8 mouse cellular contexts compared by ENCODE assay signal in the genomic region with DNA sequence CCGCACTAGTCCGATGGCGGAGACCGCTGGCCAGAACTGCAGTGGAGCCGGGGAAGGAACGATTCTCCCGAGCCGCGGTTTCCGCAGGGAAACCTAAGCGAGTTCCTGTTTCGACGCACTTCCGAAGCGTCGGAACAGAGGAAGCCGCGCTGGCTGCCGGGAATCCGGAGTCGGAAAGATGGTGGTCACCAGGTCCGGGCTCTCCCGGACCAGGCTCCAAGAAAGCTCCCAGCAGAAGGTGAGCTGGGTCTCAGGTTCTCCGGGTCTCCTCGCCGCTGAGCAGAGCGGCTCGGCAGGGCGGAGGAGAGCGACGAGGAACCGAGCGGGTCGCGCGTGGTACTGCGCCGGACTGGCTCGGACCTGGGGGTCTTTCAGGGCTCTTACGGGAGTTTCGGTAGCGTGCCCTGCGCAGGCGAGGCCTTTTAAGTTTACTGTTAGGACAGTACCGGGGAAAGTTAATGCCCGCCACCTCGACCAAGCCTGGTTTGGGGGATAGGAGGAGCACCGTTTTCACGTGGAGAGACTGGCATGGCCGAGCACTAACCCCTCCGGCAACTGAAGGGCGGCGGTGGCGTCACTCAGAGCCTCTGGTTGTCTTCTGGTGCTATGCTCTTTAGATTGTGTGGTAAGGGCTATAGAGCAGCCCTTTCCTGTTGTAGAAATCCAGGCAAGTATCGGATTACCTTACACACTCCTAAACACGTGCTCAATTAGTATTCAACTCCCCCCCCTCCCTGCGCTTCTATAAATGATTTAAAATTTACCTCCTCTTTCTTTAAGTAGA. TPM values are rescaled to one million over a fixed set of nuclear protein-coding genes. Genes with fewer than 3 reads are reported as not detected.
DNase-seq lines count a peak whose midpoint lies in the region; ATAC-seq and TF ChIP-seq lines count a peak whose summit lies in the region.

Gene Dnttip2 (plus strand): TSS at position 148 of the 784 bp plus-strand sequence.

- H3K4me1 ChIP-seq in heart, embryonic 11.5 days (ENCODE audit: control insufficient read depth, insufficient read depth, low read length) = peaks cover 27% of the 10 kb centered on the region
- H3K4me1 ChIP-seq in kidney, embryonic 16.5 days (ENCODE audit: insufficient read depth, low read length) = peaks cover 29% of the 10 kb centered on the region
- peaks cover 62% of the 10 kb centered on the region for H3K4me1 ChIP-seq in liver, embryonic 13.5 days (replicated peaks)
- H3K4me1 ChIP-seq in stomach, embryonic 16.5 days (ENCODE audit: control insufficient read depth, insufficient read depth, low read length) = peaks cover 28% of the 10 kb centered on the region

- peaks cover 38% of the 10 kb centered on the region for H3K79me3 ChIP-seq in C2C12 (ENCODE audit: low read depth)

- peak within 1 kb of the TSS; percentile 68 for H3K27ac ChIP-seq in heart, embryonic 11.5 days (ENCODE audit: low read depth, low read length)
- peak within 1 kb of the TSS; percentile 63 for H3K27ac ChIP-seq in kidney, embryonic 16.5 days (ENCODE audit: low read length)
- H3K27ac ChIP-seq in liver, embryonic 13.5 days = peak within 1 kb of the TSS; percentile 70
- peak within 1 kb of the TSS; percentile 34 for H3K27ac ChIP-seq in stomach, embryonic 16.5 days (ENCODE audit: low read length)

- WGBS in heart, embryonic 11.5 days (ENCODE audit: insufficient replicate concordance) = under 1% methylated on average over 57 of the region's 57 CpGs
- WGBS in kidney, embryonic 16.5 days = under 1% methylated on average over 56 of the region's 57 CpGs
- WGBS in liver, embryonic 13.5 days (ENCODE audit: insufficient replicate concordance) = under 1% methylated on average over 57 of the region's 57 CpGs
- WGBS in stomach, embryonic 16.5 days = under 1% methylated on average over 57 of the region's 57 CpGs

- ATAC-seq in erythroblast, adult 5-6 weeks (replicated peaks; ENCODE audit: low FRiP score, poor library complexity, severe bottlenecking) = peak; percentile 89
- peak; percentile 92 for ATAC-seq in heart, embryonic 11.5 days (replicated peaks; ENCODE audit: insufficient number of reproducible peaks, low FRiP score, low TSS enrichment)
- peak; percentile 98 for ATAC-seq in kidney, embryonic 16.5 days (ENCODE audit: low FRiP score, low TSS enrichment)
- ATAC-seq in liver, embryonic 13.5 days (ENCODE audit: low read depth) = peak; percentile 88
- ATAC-seq in stomach, embryonic 16.5 days (ENCODE audit: insufficient read depth, low FRiP score) = peak; percentile 96

- H3ac ChIP-seq in C2C12 (ENCODE audit: control insufficient read depth, insufficient read length, low read depth) = peak within 1 kb of the TSS; percentile 95

- peak within 1 kb of the TSS; percentile 100 for H3K4me3 ChIP-seq in C2C12 (ENCODE audit: insufficient read depth, poor library complexity, severe bottlenecking)
- peak within 1 kb of the TSS; percentile 96 for H3K4me3 ChIP-seq in heart, embryonic 11.5 days (ENCODE audit: low read depth, low read length)
- peak within 1 kb of the TSS; percentile 94 for H3K4me3 ChIP-seq in kidney, embryonic 16.5 days (ENCODE audit: low read length)
- peak within 1 kb of the TSS; percentile 85 for H3K4me3 ChIP-seq in liver, embryonic 13.5 days (replicated peaks)
- peak within 1 kb of the TSS; percentile 87 for H3K4me3 ChIP-seq in stomach, embryonic 16.5 days (replicated peaks; ENCODE audit: low read length)

- H3K36me3 ChIP-seq in C2C12 (ENCODE audit: control insufficient read depth, insufficient read depth) = peaks cover 47% of the 10 kb centered on the region
- peaks cover 19% of the 10 kb centered on the region for H3K36me3 ChIP-seq in heart, embryonic 11.5 days (ENCODE audit: control insufficient read depth, insufficient read depth, low read length)
- peaks cover 37% of the 10 kb centered on the region for H3K36me3 ChIP-seq in kidney, embryonic 16.5 days (ENCODE audit: insufficient read depth, low read length)
- H3K36me3 ChIP-seq in liver, embryonic 13.5 days = peaks cover 54% of the 10 kb centered on the region
- H3K36me3 ChIP-seq in stomach, embryonic 16.5 days (ENCODE audit: control insufficient read depth, insufficient read depth, low read length) = 0 out of 2 replicates have a peak, but pooled peaks cover 5% of the 10 kb centered on the region

- peak within 1 kb of the TSS; percentile 79 for H3K4me2 ChIP-seq in heart, embryonic 11.5 days
- peak within 1 kb of the TSS; percentile 71 for H3K4me2 ChIP-seq in kidney, embryonic 16.5 days (replicated peaks; ENCODE audit: low read depth, low read length)
- H3K4me2 ChIP-seq in liver, embryonic 13.5 days = peak within 1 kb of the TSS; percentile 79
- H3K4me2 ChIP-seq in stomach, embryonic 16.5 days (ENCODE audit: low read depth, low read length) = peak within 1 kb of the TSS; percentile 59

- peaks cover 47% of the 10 kb centered on the region for H3K79me2 ChIP-seq in C2C12 (ENCODE audit: control insufficient read depth, insufficient read depth)

- peak within 1 kb of the TSS; percentile 93 for H3K9ac ChIP-seq in heart, embryonic 11.5 days (ENCODE audit: low read depth, low read length)
- peak within 1 kb of the TSS; percentile 93 for H3K9ac ChIP-seq in kidney, embryonic 16.5 days (replicated peaks; ENCODE audit: low read length)
- H3K9ac ChIP-seq in liver, embryonic 13.5 days = peak within 1 kb of the TSS; percentile 93
- peak within 1 kb of the TSS; percentile 87 for H3K9ac ChIP-seq in stomach, embryonic 16.5 days (ENCODE audit: low read length)

- no peaks in the 10 kb centered on the region for H3K27me3 ChIP-seq in C2C12 (ENCODE audit: control insufficient read depth, insufficient read depth, insufficient read length)
- no peaks in the 10 kb centered on the region for H3K27me3 ChIP-seq in heart, embryonic 11.5 days (ENCODE audit: control insufficient read depth, insufficient read depth, low read length)
- no peaks in the 10 kb centered on the region for H3K27me3 ChIP-seq in kidney, embryonic 16.5 days (ENCODE audit: insufficient read depth, low read length)
- H3K27me3 ChIP-seq in liver, embryonic 13.5 days = no peaks in the 10 kb centered on the region
- H3K27me3 ChIP-seq in stomach, embryonic 16.5 days (ENCODE audit: control insufficient read depth, insufficient read depth, low read length) = no peaks in the 10 kb centered on the region

- no peaks in the 10 kb centered on the region for H3K9me3 ChIP-seq in heart, embryonic 11.5 days (replicated peaks; ENCODE audit: control insufficient read depth, low read length)
- H3K9me3 ChIP-seq in kidney, embryonic 16.5 days (ENCODE audit: low read length) = no peaks in the 10 kb centered on the region
- no peaks in the 10 kb centered on the region for H3K9me3 ChIP-seq in liver, embryonic 13.5 days (replicated peaks)
- H3K9me3 ChIP-seq in stomach, embryonic 16.5 days (replicated peaks; ENCODE audit: control insufficient read depth, low read length) = no peaks in the 10 kb centered on the region

- TF ChIP-seq CTCF in C2C12 (IDR thresholded peaks at IDR 0.05; ENCODE audit: control insufficient read depth, insufficient read depth, insufficient read length) = no peak

- DNase-seq in brain, adult 2 months (ENCODE audit: low read depth, low spot score) = peak; percentile 99
- peak; percentile 81 for DNase-seq in liver, embryonic 13.5 days
- DNase-seq in neural tube, embryonic 10.5 days (ENCODE audit: extremely low spot score, low spot score) = peak; percentile 91

TF ChIP-seq in C2C12, 6 proteins besides CTCF, POLR2A, EP300 and RAD21:
- TF ChIP-seq CEBPB (IDR thresholded peaks at IDR 0.05; ENCODE audit: low read depth) = no peak
- peak; percentile 32 for TF ChIP-seq MAX (IDR thresholded peaks at IDR 0.05)

RNA-seq across cellular contexts. Expression of gene Dnttip2, which starts in this region (rescaled TPM):
- polyA plus RNA-seq in C2C12 (2012; fragmentation: generic; extraction: Trizol) = 18.7 TPM
- 32.8 and 70.5 TPM in 2 replicates for total RNA-seq in erythroblast, adult 5-6 weeks (2015; ENCODE audit: low replicate concordance)
- total RNA-seq in erythroblast, adult 5-6 weeks (2017; ENCODE audit: low replicate concordance) = 19.3 and 34.0 TPM in 2 replicates
- 58.7 and 59.9 TPM in 2 replicates for polyA plus RNA-seq in heart, embryonic 11.5 days (2014; fragmentation: Nextera tagmentation; extraction: Ambion mirVana)
- 68.1 and 70.4 TPM in 2 replicates for polyA plus RNA-seq in kidney, embryonic 16.5 days (2015; fragmentation: Nextera tagmentation; extraction: Ambion mirVana)
- 52.7 and 65.0 TPM in 2 replicates for polyA plus RNA-seq in liver, embryonic 13.5 days (2015; fragmentation: Nextera tagmentation; extraction: Ambion mirVana)
- polyA plus RNA-seq in stomach, embryonic 16.5 days (2015; fragmentation: Nextera tagmentation; extraction: Ambion mirVana) = 57.6 and 61.7 TPM in 2 replicates

Comparison
In these comparisons a context has a peak if more than half of its experiments do, and no peak if none do; other contexts are left out.
1. Peak in every context shown above with its lines: DNase-seq, ATAC-seq, H3K4me3 ChIP-seq and H3K27ac ChIP-seq.